Mouse (Mus musculus) megakaryocyte, adult 5-6 weeks (primary cell): ENCODE data around the gene Gm11444. TPM values are rescaled to one million over a fixed set of nuclear protein-coding genes. Genes with fewer than 3 reads are reported as not detected.

ENCODE experiments used
- ATAC-seq: 2 replicates; pipeline ENCODE4 v1.8.0; 2016; ENCODE audit warnings: mild to moderate bottlenecking, inconsistent platforms; ENCODE audit not compliant: poor library complexity, severe bottlenecking
- total RNA-seq, 2 experiments: library from RNA; stranded (forward) in 1 of 2; stranded (reverse) in 1 of 2; fragments of 153-499, 151-499 nt in 1 of 2; fragments of 221-1000, 200-1000 nt in 1 of 2; gene quantifications; 2 replicates each; pipeline versions ENCODE4 v1.2.3 to v1.2.4; 2015 to 2017

Gm11444 gene
- total RNA-seq, 2 experiments from 2014 or later: not detected

- no peak for ATAC-seq
Measured at GRCm38 (mm10) chr11:85864363-85864762, 14.2 kb upstream of the Gm11444 start.

GRCm38 (mm10) chr11:85857997-85858698 is 8.0 kb upstream of the Gm11444 start:
- no peak for ATAC-seq

- no peak for ATAC-seq
Measured at GRCm38 (mm10) chr11:85850758-85851157, 625 bp upstream of the Gm11444 start.

- ATAC-seq: peak; percentile 60
Measured at GRCm38 (mm10) chr11:85849037-85849436, 1.1 kb downstream of the Gm11444 start.

- no peak for ATAC-seq
Measured at GRCm38 (mm10) chr11:85846509-85846908, 3.6 kb downstream of the Gm11444 start.

GRCm38 (mm10) chr11:85845921-85846320 is 4.2 kb downstream of the Gm11444 start:
- no peak for ATAC-seq

- ATAC-seq: no peak
Measured at GRCm38 (mm10) chr11:85844971-85845370, 5.2 kb downstream of the Gm11444 start.

GRCm38 (mm10) chr11:85844144-85844965 is 5.8 kb downstream of the Gm11444 start:
- ATAC-seq: peak; percentile 54

- ATAC-seq: peak; percentile 66
Measured at GRCm38 (mm10) chr11:85843347-85843692, 6.8 kb downstream of the Gm11444 start.

- no peak for ATAC-seq
Measured at GRCm38 (mm10) chr11:85842596-85843346, 7.4 kb downstream of the Gm11444 start.

GRCm38 (mm10) chr11:85841980-85842379 is 8.2 kb downstream of the Gm11444 start:
- peak; percentile 68 for ATAC-seq

- no peak for ATAC-seq
Measured at GRCm38 (mm10) chr11:85841211-85841681, 8.9 kb downstream of the Gm11444 start.

- ATAC-seq: no peak
Measured at GRCm38 (mm10) chr11:85840803-85841145, 9.4 kb downstream of the Gm11444 start.

- no peak for ATAC-seq
Measured at GRCm38 (mm10) chr11:85840031-85840802, 9.9 kb downstream of the Gm11444 start.

GRCm38 (mm10) chr11:85839258-85840030 is 10.7 kb downstream of the Gm11444 start:
- ATAC-seq: no peak

- no peak for ATAC-seq
Measured at GRCm38 (mm10) chr11:85838424-85839257, 11.5 kb downstream of the Gm11444 start.

GRCm38 (mm10) chr11:85837648-85838423 is 12.3 kb downstream of the Gm11444 start:
- ATAC-seq: no peak

- no peak for ATAC-seq
Measured at GRCm38 (mm10) chr11:85837291-85837647, 12.9 kb downstream of the Gm11444 start.
